Mouse (Mus musculus): ENCODE results near the gene S1pr1. TPM values are rescaled to one million over a fixed set of nuclear protein-coding genes. Genes with fewer than 3 reads are reported as not detected.

S1pr1 gene
- polyA plus RNA-seq, 1 experiment from 2014 or later, result 23.4 TPM

DNA sequence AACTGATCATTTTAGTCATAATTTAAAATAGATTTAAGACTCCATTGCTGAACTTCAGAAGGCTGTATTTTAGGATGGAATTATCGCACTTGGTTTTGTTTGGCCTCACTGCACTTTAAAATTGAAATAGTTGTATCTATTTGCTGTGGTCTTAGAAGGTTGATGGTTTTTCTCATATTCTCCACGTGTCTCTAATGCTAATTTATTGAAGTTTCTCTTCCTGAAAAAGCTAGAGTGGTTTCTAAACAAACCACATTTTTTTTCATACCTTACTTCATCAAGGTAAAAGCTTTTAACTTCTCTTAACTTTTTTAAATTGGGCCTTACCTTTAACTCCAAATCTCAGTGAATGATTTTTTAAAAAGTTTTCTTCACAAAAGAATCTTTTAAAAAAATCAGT lies 4.8 kb downstream of the S1pr1 start:
- H3K9me3 ChIP-seq, result no peaks in the 10 kb centered on the region
- H3K4me3 ChIP-seq, result no peak overlapping the region
- H3K4me2 ChIP-seq (replicated peaks), result no peak overlapping the region
- WGBS, result 78% methylated on average over 2 of the region's 2 CpGs
- H3K36me3 ChIP-seq, result peaks cover 21% of the 10 kb centered on the region
- H3K27ac ChIP-seq, result no peak overlapping the region
- H3K9ac ChIP-seq, result no peak overlapping the region
- H3K4me1 ChIP-seq, result peaks cover 21% of the 10 kb centered on the region; the same call in 1 of the 2 replicates
- no peak for ATAC-seq (ENCODE audit: low FRiP score, low read depth)
- H3K27me3 ChIP-seq, result no peaks in the 10 kb centered on the region

DNA sequence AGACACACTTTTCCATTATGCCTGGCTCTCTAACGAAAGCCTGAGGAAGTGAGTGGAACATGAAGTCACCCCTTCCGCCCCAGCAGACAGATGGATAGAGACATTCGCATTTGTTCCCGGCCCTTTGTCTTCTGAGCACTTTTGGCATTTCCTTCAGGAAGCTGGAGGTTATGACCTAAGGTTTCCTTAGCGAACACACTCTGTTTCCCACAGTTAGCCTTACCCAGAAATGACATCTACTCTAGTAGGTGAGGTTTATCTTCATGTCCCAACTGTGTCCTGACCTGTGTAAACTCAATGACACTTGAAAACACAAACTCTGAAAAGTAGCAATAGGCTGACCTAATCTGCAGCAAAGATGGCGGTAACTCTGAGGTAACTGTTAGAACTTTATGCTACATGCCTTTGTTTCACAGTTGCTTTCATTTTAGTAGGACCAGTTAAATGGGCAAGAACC lies 5.7 kb downstream of the S1pr1 start:
- H3K36me3 ChIP-seq, result peaks cover 21% of the 10 kb centered on the region
- H3K9me3 ChIP-seq, result no peaks in the 10 kb centered on the region
- no peak overlapping the region for H3K4me3 ChIP-seq
- no peak overlapping the region for H3K27ac ChIP-seq
- no peak overlapping the region for H3K9ac ChIP-seq
- no peaks in the 10 kb centered on the region for H3K27me3 ChIP-seq
- peaks cover 21% of the 10 kb centered on the region; the same call in 1 of the 2 replicates for H3K4me1 ChIP-seq
- no peak overlapping the region for H3K4me2 ChIP-seq (replicated peaks)
- WGBS, result 87% methylated on average over 6 of the region's 6 CpGs
- ATAC-seq (ENCODE audit: low FRiP score, low read depth), result no peak

DNA sequence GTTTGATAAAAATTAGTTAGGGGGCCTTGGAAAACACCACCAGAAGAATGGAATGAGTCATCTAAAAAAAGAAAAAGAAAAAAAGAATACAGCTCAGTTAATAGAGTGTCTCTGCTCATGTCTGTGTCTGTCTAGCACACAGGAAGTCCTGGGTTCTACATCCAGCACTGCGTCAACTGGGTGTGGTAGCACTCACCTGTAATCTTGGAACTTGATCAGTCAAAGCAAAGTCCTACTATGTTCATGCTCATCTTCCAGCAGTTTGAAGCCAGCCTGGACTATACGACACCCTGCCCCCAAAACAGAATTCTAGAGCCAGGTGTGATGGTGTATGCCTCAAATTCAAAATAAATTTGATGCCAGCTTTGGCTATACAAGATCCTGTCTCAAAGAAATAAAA lies 8.1 kb downstream of the S1pr1 start:
- no peaks in the 10 kb centered on the region for H3K9me3 ChIP-seq
- H3K36me3 ChIP-seq, result peaks cover 15% of the 10 kb centered on the region
- H3K27me3 ChIP-seq, result no peaks in the 10 kb centered on the region
- 89% methylated on average over 2 of the region's 2 CpGs for WGBS
- no peak overlapping the region for H3K4me3 ChIP-seq
- H3K4me2 ChIP-seq (replicated peaks), result no peak overlapping the region
- H3K27ac ChIP-seq, result no peak overlapping the region
- 0 out of 2 replicates have a peak, but pooled peaks cover 3% of the 10 kb centered on the region for H3K4me1 ChIP-seq
- no peak for ATAC-seq (ENCODE audit: low FRiP score, low read depth)
- H3K9ac ChIP-seq, result no peak overlapping the region

DNA sequence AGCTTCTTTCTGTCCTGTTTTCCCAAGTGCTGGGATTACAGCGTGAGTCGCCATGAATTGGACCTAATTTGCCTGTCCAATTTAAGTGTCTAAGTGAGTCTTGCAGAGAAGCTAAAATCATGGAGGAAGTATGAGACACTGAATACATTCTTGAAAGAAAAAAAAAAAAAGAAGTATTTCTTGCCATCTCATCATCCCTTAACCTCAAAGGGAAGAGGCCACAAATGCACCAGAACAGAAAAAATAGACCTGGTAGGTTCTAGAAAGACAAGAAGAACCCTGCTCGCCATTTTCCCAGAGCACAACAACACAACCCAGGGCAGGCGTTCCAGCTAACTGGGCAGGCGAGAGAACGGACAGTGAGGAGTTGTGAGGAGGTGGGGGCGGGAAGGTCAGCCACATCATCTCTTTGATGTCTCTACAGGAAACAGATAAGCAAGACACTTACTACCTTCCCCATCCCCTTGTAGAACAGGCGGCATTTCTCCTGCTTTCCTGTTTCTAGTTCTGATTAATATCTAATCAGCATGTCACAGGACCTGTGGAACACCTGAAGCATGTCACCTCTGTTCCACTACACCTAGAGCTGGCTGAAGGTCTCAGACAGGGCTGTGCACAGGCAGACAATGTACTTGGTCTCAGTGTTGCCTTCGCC lies 10.5 kb downstream of the S1pr1 start:
- Histone ChIP-seq H3K9me3 (no peaks in the 10 kb centered on the region), H3K36me3 (peaks cover 8% of the 10 kb centered on the region; the same call in 1 of the 2 replicates), H3K27ac (no peak overlapping the region), H3K27me3 (no peaks in the 10 kb centered on the region), H3K4me2 (replicated peaks) (no peak overlapping the region), H3K4me3 (no peak overlapping the region), H3K4me1 (no peaks in the 10 kb centered on the region), H3K9ac (no peak overlapping the region)
- no peak for ATAC-seq (ENCODE audit: low FRiP score, low read depth)
- 83% methylated on average over 9 of the region's 9 CpGs for WGBS

DNA sequence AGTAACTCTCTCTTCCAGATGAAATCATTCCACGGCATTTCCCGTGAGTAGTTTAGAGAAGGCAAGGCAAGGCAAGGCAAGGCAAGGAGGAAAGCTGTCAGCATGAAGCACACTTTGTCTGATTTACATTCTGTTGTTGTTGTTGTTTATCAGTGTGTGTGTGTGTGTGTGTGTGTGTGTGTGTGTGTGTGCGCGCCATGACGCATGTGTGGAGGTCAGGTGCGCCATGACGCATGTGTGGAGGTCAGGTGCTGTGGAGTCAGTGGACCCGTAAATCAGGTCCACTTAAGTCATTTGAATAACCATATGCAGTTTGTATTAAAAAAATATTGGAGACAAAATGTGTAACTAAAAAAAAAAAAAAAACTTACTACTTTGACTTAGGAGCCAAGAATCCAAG lies 11.2 kb downstream of the S1pr1 start:
- Histone ChIP-seq H3K27me3 (no peaks in the 10 kb centered on the region), H3K4me1 (no peaks in the 10 kb centered on the region), H3K4me3 (no peak overlapping the region), H3K4me2 (replicated peaks) (no peak overlapping the region), H3K9ac (no peak overlapping the region), H3K9me3 (no peaks in the 10 kb centered on the region), H3K27ac (no peak overlapping the region), H3K36me3 (peaks cover 3% of the 10 kb centered on the region; the same call in 1 of the 2 replicates)
- no peak for ATAC-seq (ENCODE audit: low FRiP score, low read depth)
- 96% methylated on average over 8 of the region's 8 CpGs for WGBS

DNA sequence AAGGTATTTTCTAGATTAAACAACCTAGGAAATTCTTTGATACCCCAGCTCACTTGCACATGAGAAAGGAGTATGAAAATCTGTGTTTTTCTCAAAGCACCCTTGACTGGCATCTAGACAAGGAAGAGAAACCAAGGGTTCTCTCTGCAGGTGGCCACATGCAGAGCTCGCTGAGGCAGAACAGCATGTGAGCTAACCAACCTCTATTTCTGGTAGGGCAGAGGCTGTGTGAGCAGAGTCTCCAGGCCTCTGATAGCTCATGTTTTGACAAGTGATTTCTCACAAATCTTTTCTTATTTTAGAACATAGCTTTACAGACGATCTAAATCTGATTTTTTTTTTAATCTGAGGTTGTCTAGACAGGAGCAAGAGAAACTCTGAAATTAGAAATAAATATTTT lies 12.8 kb downstream of the S1pr1 start:
- no peak overlapping the region for H3K27ac ChIP-seq
- no peak for ATAC-seq (ENCODE audit: low FRiP score, low read depth)
- no peaks in the 10 kb centered on the region for H3K36me3 ChIP-seq
- H3K4me2 ChIP-seq (replicated peaks), result no peak overlapping the region
- WGBS, result 78% methylated on average over 2 of the region's 2 CpGs
- H3K9ac ChIP-seq, result no peak overlapping the region
- no peaks in the 10 kb centered on the region for H3K9me3 ChIP-seq
- H3K4me3 ChIP-seq, result no peak overlapping the region
- H3K4me1 ChIP-seq, result no peaks in the 10 kb centered on the region
- H3K27me3 ChIP-seq, result no peaks in the 10 kb centered on the region

DNA sequence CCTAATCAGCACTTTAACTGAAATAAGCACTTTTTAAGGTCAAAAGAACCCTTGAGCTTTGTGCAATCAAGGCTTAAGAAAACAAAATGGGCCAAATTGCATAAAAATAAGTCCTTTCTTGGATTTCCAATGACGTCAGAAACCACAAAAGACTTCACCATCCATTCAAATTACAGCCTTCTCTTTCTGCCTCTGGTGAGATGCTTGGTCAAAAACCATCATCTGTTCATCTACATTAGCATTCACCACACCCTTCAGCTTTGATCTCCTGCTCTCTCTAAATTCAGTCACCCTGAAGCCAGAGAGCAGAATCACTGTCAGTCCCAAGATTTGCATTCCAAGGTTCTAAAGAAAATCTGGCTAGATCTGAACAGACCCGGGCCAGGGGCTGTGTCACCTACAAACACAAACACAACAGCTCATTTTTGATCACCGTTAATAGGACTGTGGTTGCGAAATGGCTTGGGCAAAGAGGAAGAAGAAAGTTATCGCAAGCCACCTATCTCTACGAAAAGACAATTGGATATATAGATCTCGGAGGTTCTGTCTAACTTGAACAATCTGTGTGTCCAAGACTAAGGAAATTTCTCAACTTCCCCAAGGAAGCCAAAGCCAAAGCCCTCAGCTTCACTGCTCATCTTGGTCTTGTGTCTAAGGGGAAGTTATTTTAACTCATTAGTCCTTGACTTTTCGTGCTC lies 19.5 kb downstream of the S1pr1 start:
- 82% methylated on average over 8 of the region's 8 CpGs for WGBS
- Histone ChIP-seq H3K4me1 (no peaks in the 10 kb centered on the region), H3K4me2 (replicated peaks) (no peak overlapping the region), H3K9me3 (no peaks in the 10 kb centered on the region), H3K27me3 (no peaks in the 10 kb centered on the region), H3K9ac (no peak overlapping the region), H3K36me3 (no peaks in the 10 kb centered on the region), H3K4me3 (no peak overlapping the region), H3K27ac (no peak overlapping the region)
- ATAC-seq (ENCODE audit: low FRiP score, low read depth), result no peak

DNA sequence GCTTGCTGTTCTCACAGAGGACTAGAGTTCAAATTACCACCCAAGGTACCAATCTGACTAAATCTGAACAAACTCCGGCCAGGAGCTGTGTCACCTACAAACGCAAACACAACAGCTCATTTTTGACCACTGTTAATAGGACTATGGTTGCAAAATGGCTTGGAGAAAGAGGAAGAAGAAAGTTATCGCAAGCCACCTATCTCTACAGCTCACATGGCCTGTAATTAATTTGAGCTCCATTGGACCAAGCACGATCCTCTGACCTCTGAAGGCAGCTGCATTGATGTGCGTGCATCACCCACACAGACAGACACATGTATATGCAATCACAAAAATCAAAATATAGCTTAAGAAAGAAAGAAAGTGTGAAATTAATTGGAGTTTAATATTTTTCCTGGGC lies 20.7 kb downstream of the S1pr1 start:
- H3K9ac ChIP-seq, result no peak overlapping the region
- no peak overlapping the region for H3K27ac ChIP-seq
- H3K9me3 ChIP-seq, result no peaks in the 10 kb centered on the region
- no peaks in the 10 kb centered on the region for H3K27me3 ChIP-seq
- H3K4me1 ChIP-seq, result no peaks in the 10 kb centered on the region
- WGBS, result 85% methylated on average over 5 of the region's 5 CpGs
- no peak overlapping the region for H3K4me2 ChIP-seq (replicated peaks)
- H3K4me3 ChIP-seq, result no peak overlapping the region
- ATAC-seq (ENCODE audit: low FRiP score, low read depth), result no peak
- no peaks in the 10 kb centered on the region for H3K36me3 ChIP-seq

DNA sequence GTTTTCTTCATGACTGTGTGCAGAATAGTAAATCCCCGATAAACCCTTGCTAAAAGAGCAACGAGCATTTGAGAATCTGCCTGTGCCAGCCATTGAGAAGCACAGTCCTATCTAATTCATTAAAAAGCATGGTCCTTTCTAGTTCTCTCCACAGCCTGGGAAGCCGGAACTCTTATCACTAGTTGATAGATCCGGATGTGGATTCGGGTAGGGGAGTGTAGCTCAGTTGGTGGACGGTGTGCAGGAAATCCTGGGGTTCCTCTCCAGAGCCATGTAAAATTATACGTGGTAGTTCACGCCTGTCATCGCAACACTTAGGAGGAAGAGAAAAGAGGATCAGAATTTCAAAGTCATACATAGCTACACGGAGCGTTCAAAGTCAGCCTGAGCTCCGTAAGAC lies 21.5 kb downstream of the S1pr1 start:
- H3K4me2 ChIP-seq (replicated peaks), result no peak overlapping the region
- no peaks in the 10 kb centered on the region for H3K36me3 ChIP-seq
- no peaks in the 10 kb centered on the region for H3K4me1 ChIP-seq
- H3K9ac ChIP-seq, result no peak overlapping the region
- H3K9me3 ChIP-seq, result no peaks in the 10 kb centered on the region
- 83% methylated on average over 12 of the region's 12 CpGs for WGBS
- H3K27me3 ChIP-seq, result no peaks in the 10 kb centered on the region
- no peak overlapping the region for H3K27ac ChIP-seq
- H3K4me3 ChIP-seq, result no peak overlapping the region
- ATAC-seq (ENCODE audit: low FRiP score, low read depth), result no peak

DNA sequence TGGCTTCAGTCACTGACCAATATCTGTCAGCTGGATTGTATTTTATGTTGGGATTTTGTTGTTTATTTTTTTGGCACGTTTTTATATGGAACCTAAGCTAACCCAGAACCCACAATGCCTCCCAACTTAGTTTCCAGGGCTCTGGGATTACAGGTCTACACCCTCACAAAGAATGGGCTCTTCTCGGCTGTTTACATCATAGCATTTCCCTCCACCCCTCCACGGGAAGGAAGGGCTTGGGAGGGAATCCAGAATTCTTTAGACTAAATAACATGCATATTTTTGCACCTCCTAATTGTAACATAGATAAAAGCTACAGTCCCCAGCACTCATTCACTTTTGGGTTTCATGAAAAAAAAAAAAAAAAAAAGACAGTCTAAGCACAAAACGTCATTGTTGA lies 22.0 kb downstream of the S1pr1 start:
- Histone ChIP-seq H3K36me3 (no peaks in the 10 kb centered on the region), H3K4me1 (no peaks in the 10 kb centered on the region), H3K9ac (no peak overlapping the region), H3K27ac (no peak overlapping the region), H3K4me3 (no peak overlapping the region), H3K9me3 (no peaks in the 10 kb centered on the region), H3K27me3 (no peaks in the 10 kb centered on the region), H3K4me2 (replicated peaks) (no peak overlapping the region)
- 70% methylated on average over 4 of the region's 4 CpGs for WGBS
- ATAC-seq (ENCODE audit: low FRiP score, low read depth), result no peak

DNA sequence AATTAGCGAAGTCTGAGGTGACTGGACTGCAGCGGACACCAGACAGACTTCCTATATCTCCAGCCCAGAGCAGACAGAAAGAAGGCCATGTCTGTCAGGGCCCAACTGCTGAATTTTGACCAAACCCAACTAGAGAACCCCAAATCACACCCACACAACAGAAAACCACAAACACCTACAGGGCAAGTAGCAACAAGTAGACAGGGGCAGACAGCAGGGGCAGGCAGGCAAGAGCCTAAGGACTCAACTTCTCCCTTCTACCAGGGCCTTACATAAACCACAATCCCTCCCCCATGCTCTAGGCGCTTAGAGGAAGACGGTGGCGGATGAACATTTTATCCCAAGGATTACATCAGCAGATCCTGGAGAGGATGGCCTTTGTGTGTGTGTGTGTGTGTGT lies 22.5 kb downstream of the S1pr1 start:
- no peaks in the 10 kb centered on the region for H3K9me3 ChIP-seq
- no peak for ATAC-seq (ENCODE audit: low FRiP score, low read depth)
- H3K4me2 ChIP-seq (replicated peaks), result no peak overlapping the region
- H3K9ac ChIP-seq, result no peak overlapping the region
- H3K27me3 ChIP-seq, result no peaks in the 10 kb centered on the region
- 90% methylated on average over 5 of the region's 5 CpGs for WGBS
- H3K4me1 ChIP-seq, result no peaks in the 10 kb centered on the region
- H3K36me3 ChIP-seq, result no peaks in the 10 kb centered on the region
- H3K27ac ChIP-seq, result no peak overlapping the region
- H3K4me3 ChIP-seq, result no peak overlapping the region

DNA sequence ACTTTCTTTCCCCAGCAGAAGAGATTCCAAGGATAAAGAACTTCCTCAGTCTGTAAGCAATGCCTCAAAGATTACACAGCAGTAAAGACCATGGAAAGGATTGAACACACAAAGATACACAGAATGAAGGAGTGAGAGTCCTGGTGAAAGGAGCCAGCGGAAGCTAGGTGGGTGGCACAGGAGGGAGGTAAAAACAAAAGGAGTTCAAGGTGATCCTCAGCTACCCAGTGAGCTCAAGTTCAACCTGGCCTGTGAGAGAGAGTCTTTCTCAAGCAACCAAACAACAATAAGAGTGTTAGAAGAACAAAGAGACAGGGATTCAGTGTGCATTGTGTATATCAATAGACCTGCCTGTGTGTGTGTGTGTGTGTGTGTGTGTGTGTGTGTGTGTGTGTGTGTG lies 25.0 kb downstream of the S1pr1 start:
- no peaks in the 10 kb centered on the region for H3K27me3 ChIP-seq
- no peak overlapping the region for H3K4me3 ChIP-seq
- H3K4me2 ChIP-seq (replicated peaks), result no peak overlapping the region
- 92% methylated on average over 1 of the region's 1 CpGs for WGBS
- no peaks in the 10 kb centered on the region for H3K4me1 ChIP-seq
- H3K27ac ChIP-seq, result no peak overlapping the region
- H3K9ac ChIP-seq, result no peak overlapping the region
- ATAC-seq (ENCODE audit: low FRiP score, low read depth), result no peak
- H3K36me3 ChIP-seq, result no peaks in the 10 kb centered on the region
- H3K9me3 ChIP-seq, result no peaks in the 10 kb centered on the region

DNA sequence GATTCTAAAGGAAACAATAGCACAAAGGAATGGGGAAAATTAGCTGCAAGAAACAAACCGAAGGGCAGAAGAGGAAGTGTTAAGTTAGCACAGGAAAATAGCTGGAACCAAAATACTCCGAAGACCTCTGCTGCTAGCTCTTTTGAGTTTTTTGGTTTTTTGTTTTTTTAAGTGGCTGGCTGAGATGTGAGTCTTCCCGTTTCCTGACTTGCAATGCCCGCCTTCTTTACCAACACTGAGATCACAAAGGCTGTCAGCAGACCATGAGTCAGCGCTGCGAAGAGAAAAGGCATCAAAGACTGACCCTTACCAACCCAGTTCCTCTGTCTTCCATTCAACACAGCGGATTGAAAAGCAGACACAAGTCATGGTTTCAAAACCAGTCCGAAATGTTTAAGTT lies 25.5 kb downstream of the S1pr1 start:
- ATAC-seq (ENCODE audit: low FRiP score, low read depth), result no peak
- WGBS, result 63% methylated on average over 8 of the region's 8 CpGs

More for the DNA sequence above, 25.5 kb downstream of the S1pr1 start:
- Histone ChIP-seq H3K4me1 (no peaks in the 10 kb centered on the region), H3K4me3 (no peak overlapping the region), H3K27me3 (no peaks in the 10 kb centered on the region), H3K9me3 (no peaks in the 10 kb centered on the region), H3K27ac (no peak overlapping the region), H3K36me3 (no peaks in the 10 kb centered on the region), H3K4me2 (replicated peaks) (no peak overlapping the region), H3K9ac (no peak overlapping the region)

Data from limb, embryonic 13.5 days (tissue).